Mouse (Mus musculus) embryo, embryonic 9.5 days (tissue): ENCODE data around the gene Pot1b.

ENCODE experiments used
- DNase-seq: peaks from one replicate; pipeline ENCODE4 v3.0.0-alpha.2; 2017; ENCODE audit errors: extremely low spot score

Pot1b gene

DNA sequence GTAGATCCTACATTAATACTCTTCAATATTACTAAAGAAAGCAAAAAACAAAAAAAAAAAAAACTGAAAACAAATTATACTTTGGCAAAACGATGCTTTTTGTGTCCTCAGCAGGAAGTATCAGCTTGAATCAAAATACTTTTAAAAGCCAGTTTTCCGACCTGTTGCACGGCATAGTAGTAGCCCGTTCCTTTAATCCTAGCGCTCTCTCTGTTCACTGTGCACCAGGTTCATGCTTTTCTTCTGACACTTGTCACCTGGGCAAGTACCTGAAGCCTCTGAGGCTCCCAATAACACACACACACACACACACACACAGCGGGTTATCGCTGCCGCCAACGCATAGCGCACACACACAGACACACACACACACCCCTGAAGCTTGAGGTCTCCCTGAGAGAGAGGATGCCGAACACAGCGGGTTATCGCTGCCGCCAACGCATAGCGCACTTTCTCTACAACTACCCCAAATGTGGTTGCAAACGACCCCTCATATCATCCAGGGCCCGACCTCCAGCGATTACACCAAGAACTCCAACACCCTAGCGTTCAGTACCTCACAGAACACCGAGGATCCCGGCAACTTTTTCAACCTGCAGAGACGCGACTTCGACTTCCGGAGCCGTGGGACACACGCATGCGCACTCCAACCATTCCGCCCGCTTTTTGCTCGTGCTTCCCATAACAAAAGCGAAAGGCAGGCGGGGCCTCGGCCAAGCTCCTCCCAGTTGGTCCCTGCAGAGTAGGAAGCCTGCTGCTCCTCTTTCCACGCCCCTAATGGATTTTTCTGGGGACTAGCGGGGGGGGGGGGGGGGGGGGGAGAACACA is at the start of gene Pot1b:
Pot1b (minus strand) TSS at position 645 of the 828 bp plus-strand sequence.
- DNase-seq, result peak; percentile 98

DNA sequence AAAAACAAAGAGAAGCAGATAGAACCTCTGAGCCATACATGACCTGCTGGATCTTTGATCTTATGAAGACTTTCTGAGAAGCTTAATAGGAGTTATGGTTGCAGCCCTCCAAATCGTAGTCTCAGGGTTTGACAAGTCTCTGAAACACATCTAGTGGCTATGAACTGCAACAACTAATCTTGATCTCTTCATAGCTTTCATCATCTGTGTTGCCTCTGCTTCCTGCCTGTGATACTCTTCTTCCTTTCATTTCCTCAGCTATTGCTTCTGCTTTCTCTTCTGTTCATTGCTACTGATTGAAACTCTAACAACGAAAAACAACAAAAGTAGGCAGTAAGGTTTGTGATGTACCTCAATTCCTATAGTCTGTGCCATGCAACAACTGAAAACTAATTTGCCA is 38.7 kb upstream of the Pot1b start:
- no peak for DNase-seq

DNA sequence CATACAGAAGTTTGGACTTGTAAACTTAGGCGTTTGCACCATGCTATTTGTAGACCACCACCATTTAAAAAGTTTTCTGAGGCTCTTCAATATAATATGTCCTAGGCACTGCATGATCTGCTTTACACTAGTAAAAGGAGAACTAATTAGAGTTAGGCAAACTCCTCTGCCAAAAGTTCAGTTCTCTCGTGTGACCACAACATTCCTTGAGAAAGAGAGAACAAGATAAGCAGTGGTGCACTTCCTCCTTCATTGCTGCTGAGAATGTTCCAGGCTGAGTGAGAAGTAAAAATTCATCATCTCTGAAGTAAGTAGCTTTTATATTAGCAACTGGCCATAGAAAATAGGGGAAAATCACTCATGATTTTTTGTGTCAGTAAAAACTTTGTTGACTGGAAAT is 37.4 kb upstream of the Pot1b start, which contains the start of gene Adgre4:
Adgre4 (plus strand) TSS at position 199 of the 400 bp plus-strand sequence.
- DNase-seq, result no peak

DNA sequence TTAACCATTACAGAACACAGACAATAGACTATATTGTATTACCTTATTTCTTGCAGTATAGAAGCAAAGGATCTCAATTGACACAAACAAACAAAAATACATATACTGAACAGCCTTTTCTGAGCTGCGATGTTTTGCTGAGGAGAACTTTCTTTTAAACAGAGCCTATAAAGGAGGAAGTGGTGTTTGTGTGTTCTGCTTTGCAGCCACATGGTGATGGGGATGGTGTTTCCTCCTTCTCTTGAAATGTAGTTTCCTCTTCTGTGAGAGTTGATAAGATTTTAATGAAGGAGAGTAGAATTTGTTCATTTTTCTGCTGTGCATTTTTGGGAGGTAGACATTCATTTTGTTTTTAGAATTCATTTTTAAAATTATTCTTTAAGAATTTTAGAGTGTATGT is 24.2 kb upstream of the Pot1b start:
- DNase-seq, result no peak

DNA sequence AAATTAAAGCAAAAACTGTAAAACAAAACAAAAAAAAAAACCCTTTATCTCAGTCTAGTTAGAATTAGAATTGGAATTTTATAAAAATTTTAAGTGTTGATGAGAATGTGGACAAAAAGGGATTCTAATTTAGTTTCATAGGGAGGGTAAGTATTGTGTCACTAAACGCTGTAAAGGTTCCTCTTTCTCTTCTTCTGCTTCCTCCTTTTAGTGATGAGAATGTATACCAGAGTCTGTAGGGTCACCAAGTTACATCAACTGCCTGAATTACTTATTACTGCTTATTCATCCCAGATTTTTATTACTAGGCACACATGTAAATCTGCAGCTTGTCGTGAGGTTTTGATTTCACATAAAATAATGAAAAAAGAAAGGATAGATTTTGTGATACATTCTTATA is 13.8 kb upstream of the Pot1b start:
- DNase-seq, result no peak

DNA sequence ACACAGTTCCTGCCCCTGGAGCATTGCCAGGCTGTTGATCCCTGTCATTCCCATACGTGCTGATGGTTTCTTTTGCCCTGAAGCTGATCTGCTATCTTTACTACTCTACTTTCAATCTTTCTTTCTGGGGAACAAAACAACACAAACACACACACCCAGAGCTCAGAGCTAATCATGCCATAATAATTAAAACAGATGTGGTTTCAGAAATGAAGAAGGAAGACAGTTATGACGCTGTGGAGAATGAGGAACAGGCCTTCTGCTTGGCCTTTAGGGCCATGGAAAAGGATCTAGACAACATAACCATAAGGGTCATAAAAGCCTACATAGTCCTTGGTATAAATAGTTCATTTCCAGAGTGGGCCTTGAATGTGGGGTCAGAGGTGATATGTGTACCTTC is 9.8 kb upstream of the Pot1b start:
- no peak for DNase-seq

DNA sequence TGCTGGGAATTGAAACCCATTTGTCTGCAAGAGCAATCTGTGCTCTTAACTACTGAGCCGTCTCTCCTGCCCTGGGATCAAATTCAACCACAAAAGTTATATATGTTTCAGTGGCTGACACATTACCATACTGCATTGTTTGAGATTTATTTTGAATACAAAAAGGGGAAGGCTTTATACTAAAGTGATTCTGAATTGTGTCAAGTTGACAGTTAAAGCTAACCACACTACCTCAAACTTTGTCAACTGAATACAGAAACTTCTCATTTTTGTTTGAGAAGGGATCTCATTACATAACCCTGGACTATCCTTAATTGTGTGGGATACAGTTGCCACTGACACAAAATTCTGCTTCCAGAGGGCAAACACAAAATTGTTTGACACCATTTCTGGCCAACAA is 8.8 kb upstream of the Pot1b start:
- DNase-seq, result no peak

DNA sequence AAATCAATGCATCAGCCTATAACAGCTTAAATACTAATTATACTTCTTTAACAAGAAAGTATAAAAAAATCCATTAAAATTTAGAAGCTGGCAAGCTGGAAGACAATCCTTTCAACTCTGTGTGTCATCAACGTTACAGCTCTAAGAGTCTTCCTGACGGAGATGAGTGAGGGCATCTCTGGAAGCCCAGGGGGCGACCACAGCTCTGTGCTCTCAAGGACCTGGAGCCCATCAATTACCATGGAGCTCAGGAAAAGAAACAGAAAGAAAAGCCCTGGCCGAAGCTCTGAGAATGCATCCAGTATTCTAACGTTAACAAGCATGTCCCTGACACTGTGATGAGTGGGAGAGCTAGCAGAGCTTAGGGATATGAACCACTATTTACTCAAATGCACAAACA is 9.6 kb downstream of the Pot1b start:
- no peak for DNase-seq

DNA sequence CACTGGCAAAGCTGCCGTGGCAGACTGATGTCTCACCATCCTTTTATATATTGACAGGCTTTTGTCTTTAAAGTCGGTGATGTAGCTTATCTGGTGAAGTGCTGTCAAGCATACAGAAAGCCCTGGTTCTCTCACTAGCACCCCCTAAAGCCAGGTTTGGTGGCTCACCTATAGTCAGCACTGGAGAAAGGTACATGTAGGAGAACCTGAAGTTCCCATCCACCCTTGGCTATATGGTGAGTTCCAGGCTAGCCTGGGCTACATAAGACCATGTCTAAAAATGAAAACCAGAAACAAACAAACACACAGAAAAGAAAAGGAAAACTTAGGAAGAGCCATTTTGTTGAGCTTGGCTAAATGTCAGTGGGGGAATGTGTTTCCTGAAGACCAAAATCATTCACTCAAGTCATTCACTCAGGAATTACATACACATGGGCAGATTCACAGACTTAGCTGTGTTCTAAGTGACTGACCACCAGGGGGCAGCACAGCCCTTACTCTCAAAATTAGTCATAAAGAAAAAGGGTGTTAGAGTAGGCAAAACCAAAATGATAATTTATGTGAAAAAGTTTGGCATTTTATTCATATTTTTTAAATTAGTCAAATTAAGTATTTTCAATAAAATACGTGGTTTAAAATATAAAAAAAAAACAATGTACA is 10.1 kb downstream of the Pot1b start:
- DNase-seq, result peak; percentile 45

DNA sequence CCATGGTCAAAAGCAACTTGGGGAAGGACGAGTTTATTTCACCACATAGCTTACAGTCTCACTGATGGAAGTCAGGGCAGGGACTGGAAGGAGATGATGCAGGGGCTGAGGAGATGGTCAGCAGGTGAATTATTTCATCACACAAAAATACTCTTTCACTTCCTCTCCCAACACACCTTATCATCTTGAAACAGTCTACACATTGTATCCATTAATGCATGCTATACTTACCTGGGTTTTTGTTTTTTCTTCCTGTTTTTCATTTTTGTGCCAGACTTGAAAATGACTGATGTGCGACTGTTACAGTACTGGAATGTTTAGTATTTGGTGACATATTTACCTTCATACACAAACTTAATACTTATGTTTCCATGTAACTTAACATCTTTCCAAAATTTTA is 13.0 kb downstream of the Pot1b start:
- DNase-seq, result no peak

DNA sequence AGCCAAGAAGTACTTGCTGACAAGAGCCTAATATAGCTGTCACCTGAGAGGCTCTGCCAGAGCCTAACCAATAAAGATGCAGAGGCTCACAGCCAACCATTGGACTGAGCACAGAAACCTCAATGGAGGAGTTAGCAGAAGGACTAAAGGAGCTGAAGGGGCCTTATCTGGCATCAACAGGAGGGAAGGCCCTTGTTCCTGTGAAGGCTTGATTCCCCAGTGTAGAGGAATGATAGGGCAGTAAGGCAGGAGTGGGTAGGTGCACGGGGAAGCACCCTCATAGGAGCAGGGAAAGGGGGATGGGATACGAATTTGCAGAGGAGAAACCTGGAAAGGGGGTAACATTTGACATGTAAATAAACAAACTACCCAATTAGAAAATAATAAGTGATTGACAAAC is 51.3 kb downstream of the Pot1b start:
- no peak for DNase-seq

DNA sequence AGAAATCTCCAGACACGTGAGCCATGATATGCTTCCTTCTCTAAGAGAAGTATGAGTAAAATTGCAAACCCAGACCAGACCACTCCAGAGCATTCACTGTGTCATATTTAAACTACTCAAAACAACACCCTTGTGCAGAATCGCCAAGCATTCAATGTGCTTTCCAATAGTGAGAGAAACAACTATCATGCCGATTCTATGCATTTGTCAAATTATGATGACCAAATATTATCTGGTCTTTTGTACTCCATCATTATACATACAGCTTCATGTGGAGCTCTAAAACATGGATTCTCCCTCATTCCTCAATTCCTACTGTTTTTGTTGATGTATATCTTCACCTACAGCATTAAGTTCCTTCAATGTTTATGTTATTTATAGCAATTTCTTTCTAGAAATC is 87.3 kb downstream of the Pot1b start, which contains the start of gene Vmn2r118:
Vmn2r118 (minus strand) TSS at position 101 of the 400 bp plus-strand sequence.
- DNase-seq, result no peak
